Mouse (Mus musculus) MEL (cell line): ENCODE measurements around the gene Nkiras1. TPM values are rescaled to one million over a fixed set of nuclear protein-coding genes. Genes with fewer than 3 reads are reported as not detected.
"Not testable (repeated sequence)": the region's sequence is repeated elsewhere in the genome, so short reads cannot be mapped to it uniquely, and the experiment has no call there.

Source experiments
- DNase-seq: peaks from one replicate; pipeline ENCODE4 v3.0.0; 2011; ENCODE audit warnings: low read depth, low spot score
- H3K27ac ChIP-seq: 2 replicates; pipeline ENCODE4 v1.5.1; 2012; ENCODE audit warnings: low read depth, mild to moderate bottlenecking, control low read depth, low read length, moderate library complexity; ENCODE audit not compliant: control insufficient read depth
- H3K27me3 ChIP-seq, 2 experiments: fragments of 150-350 bp in 1 of 2; sonication (generic) in 1 of 2; 2 replicates each; pipeline ENCODE4 v1.6.1; 2012; ENCODE audit warnings: low read length in 2 of 2, mild to moderate bottlenecking in 2 of 2, improper control_type of control experiment in 1 of 2, moderate library complexity in 1 of 2; ENCODE audit not compliant: insufficient read depth in 2 of 2, control insufficient read depth in 1 of 2
- H3K36me3 ChIP-seq, 2 experiments: 2 replicates each; pipeline ENCODE4 v1.6.1; 2012 to 2014; ENCODE audit warnings: low read length in 2 of 2, improper control_type of control experiment in 1 of 2, inconsistent platforms in 1 of 2, mild to moderate bottlenecking in 1 of 2; ENCODE audit not compliant: insufficient read depth in 2 of 2, control insufficient read depth in 1 of 2
- H3K4me1 ChIP-seq, 2 experiments: fragments of 150-350 bp in 1 of 2; sonication (generic) in 1 of 2; 2 replicates each; pipeline ENCODE4 v1.6.1; 2012; ENCODE audit warnings: low read length in 2 of 2, improper control_type of control experiment in 1 of 2, mild to moderate bottlenecking in 1 of 2; ENCODE audit not compliant: insufficient read depth in 2 of 2, control insufficient read depth in 1 of 2
- H3K4me3 ChIP-seq, 2 experiments: fragments of 150-350 bp in 1 of 2; sonication (generic) in 1 of 2; 2 replicates each; pipeline ENCODE4 v1.5.1; 2012; ENCODE audit warnings: low read depth in 2 of 2, low read length in 2 of 2, mild to moderate bottlenecking in 2 of 2, moderate library complexity in 2 of 2, control low read depth in 1 of 2, improper control_type of control experiment in 1 of 2; ENCODE audit not compliant: control insufficient read depth in 1 of 2, insufficient read depth in 1 of 2
- H3K79me2 ChIP-seq: 2 replicates; pipeline ENCODE4 v1.6.1; 2012; ENCODE audit warnings: mild to moderate bottlenecking, low read length, moderate library complexity; ENCODE audit not compliant: control insufficient read depth, poor library complexity, insufficient read depth
- H3K9ac ChIP-seq: 2 replicates; pipeline ENCODE4 v1.6.1; 2012; ENCODE audit warnings: low read depth, mild to moderate bottlenecking, control low read depth, low read length, moderate library complexity; ENCODE audit not compliant: control insufficient read depth, poor library complexity, severe bottlenecking
- H3K9me3 ChIP-seq: fragments of 150-350 bp; sonication (generic); replicated peaks from 2 replicates; pipeline ENCODE4 v1.6.1; 2012; ENCODE audit warnings: mild to moderate bottlenecking, low read length, improper control_type of control experiment, moderate library complexity; ENCODE audit not compliant: insufficient read depth
- BHLHE40 ChIP-seq: IDR thresholded peaks from 2 replicates; pipeline ENCODE4 v1.6.1; 2012; ENCODE audit warnings: low read depth, mild to moderate bottlenecking, inconsistent platforms, low read length, improper control_type of control experiment, borderline replicate concordance
- CHD1 ChIP-seq: IDR thresholded peaks from 2 replicates; pipeline ENCODE4 v1.6.1; 2012; ENCODE audit warnings: low read depth, mild to moderate bottlenecking, inconsistent platforms, low read length, improper control_type of control experiment
- E2F4 ChIP-seq: IDR thresholded peaks from 2 replicates; pipeline ENCODE4 v1.6.1; 2011; ENCODE audit warnings: low read depth, low read length, improper control_type of control experiment, borderline replicate concordance
- ELF1 ChIP-seq: IDR thresholded peaks from 2 replicates; pipeline ENCODE4 v1.6.1; 2014; ENCODE audit warnings: low read depth, mild to moderate bottlenecking, inconsistent platforms, low read length, improper control_type of control experiment, moderate library complexity
- EP300 ChIP-seq, 2 experiments: IDR thresholded peaks; 2 replicates each; pipeline ENCODE4 v1.6.1; 2011; ENCODE audit warnings: improper control_type of control experiment in 2 of 2, low read length in 2 of 2, low read depth in 1 of 2, mild to moderate bottlenecking in 1 of 2
- GABPA ChIP-seq: IDR thresholded peaks from 2 replicates; pipeline ENCODE4 v1.6.1; 2012; ENCODE audit warnings: low read depth, mild to moderate bottlenecking, inconsistent platforms, low read length, improper control_type of control experiment, moderate library complexity
- HCFC1 ChIP-seq: IDR thresholded peaks from 2 replicates; pipeline ENCODE4 v1.6.1; 2012; ENCODE audit warnings: low read depth, mild to moderate bottlenecking, inconsistent platforms, low read length, improper control_type of control experiment, moderate library complexity
- JUND ChIP-seq: IDR thresholded peaks from 2 replicates; pipeline ENCODE4 v1.6.1; 2011; ENCODE audit warnings: low read depth, mild to moderate bottlenecking, improper control_type of control experiment, low read length
- MAFK ChIP-seq: IDR thresholded peaks from 2 replicates; pipeline ENCODE4 v1.6.1; 2011; ENCODE audit warnings: low read depth, mild to moderate bottlenecking, low read length, improper control_type of control experiment, borderline replicate concordance
- MAZ ChIP-seq: IDR thresholded peaks from 2 replicates; pipeline ENCODE4 v1.6.1; 2012; ENCODE audit warnings: low read depth, mild to moderate bottlenecking, inconsistent platforms, low read length, improper control_type of control experiment
- MEF2A ChIP-seq: IDR thresholded peaks from 2 replicates; pipeline ENCODE4 v1.6.1; 2014; ENCODE audit warnings: low read depth, mild to moderate bottlenecking, inconsistent platforms, low read length, improper control_type of control experiment; ENCODE audit not compliant: poor library complexity, insufficient replicate concordance, severe bottlenecking; ENCODE audit errors: extremely low read depth
- MYB ChIP-seq: IDR thresholded peaks from 2 replicates; pipeline ENCODE4 v1.6.1; 2011; ENCODE audit warnings: mild to moderate bottlenecking, low read depth, low read length, improper control_type of control experiment
- NELFE ChIP-seq: IDR thresholded peaks from 2 replicates; pipeline ENCODE4 v1.6.1; 2011; ENCODE audit warnings: low read depth, low read length, improper control_type of control experiment
- POLR2A ChIP-seq, 2 experiments: IDR thresholded peaks; 2 replicates each; pipeline ENCODE4 v1.6.1; 2011 to 2012; ENCODE audit warnings: low read length in 2 of 2, mild to moderate bottlenecking in 2 of 2, control low read depth in 1 of 2, improper control_type of control experiment in 1 of 2, low read depth in 1 of 2, moderate library complexity in 1 of 2; ENCODE audit not compliant: control insufficient read depth in 1 of 2, insufficient read depth in 1 of 2, poor library complexity in 1 of 2
- UBTF ChIP-seq: IDR thresholded peaks from 2 replicates; pipeline ENCODE4 v1.6.1; 2012; ENCODE audit warnings: low read depth, mild to moderate bottlenecking, inconsistent platforms, low read length, improper control_type of control experiment, moderate library complexity, borderline replicate concordance; ENCODE audit not compliant: insufficient read depth
- ZKSCAN1 ChIP-seq: IDR thresholded peaks from 2 replicates; pipeline ENCODE4 v1.6.1; 2012; ENCODE audit warnings: low read depth, mild to moderate bottlenecking, inconsistent platforms, low read length, improper control_type of control experiment, moderate library complexity
- ZMIZ1 ChIP-seq: IDR thresholded peaks from 2 replicates; pipeline ENCODE4 v1.6.1; 2012; ENCODE audit warnings: low read depth, mild to moderate bottlenecking, inconsistent platforms, low read length, improper control_type of control experiment, moderate library complexity
- ZNF384 ChIP-seq: IDR thresholded peaks from 2 replicates; pipeline ENCODE4 v1.6.1; 2012; ENCODE audit warnings: low read depth, mild to moderate bottlenecking, inconsistent platforms, low read length, improper control_type of control experiment
- polyA plus RNA-seq, 2 experiments: library from polyadenylated mRNA; stranded (reverse) in 1 of 2; unstranded in 1 of 2; fragments of >175 nt in 1 of 2; fragments of >200 nt in 1 of 2; gene quantifications; 2 replicates each; pipeline versions ENCODE4 v1.2.1 to v1.2.4; 2012; ENCODE audit warnings: low replicate concordance in 2 of 2, low read depth in 1 of 2; ENCODE audit not compliant: insufficient read length in 2 of 2, insufficient read depth in 1 of 2, missing spikeins in 1 of 2
- total RNA-seq: library from RNA; depleted of rRNA; stranded (reverse); fragments of 300-350 nt; gene quantifications from 2 replicates; pipeline ENCODE4 v1.2.3, GENCODE M21; 2012

The Nkiras1 gene
- total and polyA plus RNA-seq, 3 experiments: 6.8 to 6.9 TPM; not detected in 1

GRCm38 (mm10) chr14:18269947-18270528 lies 898 bp upstream of the Nkiras1 start:
- peak; percentile 40 for DNase-seq
- not testable (repeated sequence) for H3K9me3 ChIP-seq, H3K27me3 ChIP-seq, H3K4me1 ChIP-seq
- H3K79me2 ChIP-seq: peaks cover 32% of the 10 kb centered on the region
- TF ChIP-seq ZMIZ1 (0 out of 2 replicates have a peak, but pooled peaks have one; percentile 38), CHD1 (peak; percentile 23)
- peak overlapping the region; percentile 81 for H3K27ac ChIP-seq
- H3K4me3 ChIP-seq: peak overlapping the region; percentile 65 to 97
- peaks cover 10 to 16% of the 10 kb centered on the region in 2 experiments for H3K36me3 ChIP-seq
- H3K9ac ChIP-seq: peak overlapping the region; percentile 95

- TF ChIP-seq ZKSCAN1 (no peak), MYB (no peak), CHD1 (0 out of 2 replicates have a peak, but pooled peaks have one; percentile 11), POLR2A (IDR thresholded peaks at IDR 0.05; ENCODE audit: control insufficient read depth in 1 of 2, insufficient read depth in 1 of 2, low read depth in 1 of 2, low read length in 2 of 2, poor library complexity in 1 of 2) (no peak)
- H3K9ac ChIP-seq: peak overlapping the region; percentile 98
- no peaks in the 10 kb centered on the region for H3K27me3 ChIP-seq
- peak; percentile 59 for DNase-seq
- peak overlapping the region; percentile 92 to 99 for H3K4me3 ChIP-seq
- H3K79me2 ChIP-seq: peaks cover 32% of the 10 kb centered on the region
- peaks cover 3 to 7% of the 10 kb centered on the region in 2 experiments; a peak in 2 of 4 replicates for H3K4me1 ChIP-seq
- H3K36me3 ChIP-seq: peaks cover 10 to 16% of the 10 kb centered on the region in 2 experiments
- H3K27ac ChIP-seq: no peak overlapping the region
- no peaks in the 10 kb centered on the region for H3K9me3 ChIP-seq
Observed at GRCm38 (mm10) chr14:18271666-18272065, 730 bp downstream of the Nkiras1 start.

- H3K36me3 ChIP-seq: peaks cover 2 to 5% of the 10 kb centered on the region in 2 experiments; a peak in 2 of 4 replicates
- H3K9ac ChIP-seq: no peak overlapping the region
- H3K27me3 ChIP-seq: no peaks in the 10 kb centered on the region
- no peaks in the 10 kb centered on the region for H3K9me3 ChIP-seq
- DNase-seq: no peak
- no peak overlapping the region for H3K27ac ChIP-seq
- no peak overlapping the region for H3K4me3 ChIP-seq
- peaks cover 3 to 4% of the 10 kb centered on the region in 2 experiments; a peak in 1 of 4 replicates for H3K4me1 ChIP-seq
- TF ChIP-seq MYB (no peak), E2F4 (no peak), NELFE (no peak), BHLHE40 (no peak), GABPA (no peak), EP300 (IDR thresholded peaks at IDR 0.05; ENCODE audit: low read depth in 1 of 2, low read length in 2 of 2) (no peak), ZKSCAN1 (no peak), MEF2A (no peak), ELF1 (no peak), MAZ (no peak), JUND (no peak), MAFK (no peak), ZNF384 (no peak), HCFC1 (no peak), UBTF (no peak)
- H3K79me2 ChIP-seq: peaks cover 25% of the 10 kb centered on the region
Observed at GRCm38 (mm10) chr14:18274526-18274925, 3.6 kb downstream of the Nkiras1 start.
